In the genomic region with DNA sequence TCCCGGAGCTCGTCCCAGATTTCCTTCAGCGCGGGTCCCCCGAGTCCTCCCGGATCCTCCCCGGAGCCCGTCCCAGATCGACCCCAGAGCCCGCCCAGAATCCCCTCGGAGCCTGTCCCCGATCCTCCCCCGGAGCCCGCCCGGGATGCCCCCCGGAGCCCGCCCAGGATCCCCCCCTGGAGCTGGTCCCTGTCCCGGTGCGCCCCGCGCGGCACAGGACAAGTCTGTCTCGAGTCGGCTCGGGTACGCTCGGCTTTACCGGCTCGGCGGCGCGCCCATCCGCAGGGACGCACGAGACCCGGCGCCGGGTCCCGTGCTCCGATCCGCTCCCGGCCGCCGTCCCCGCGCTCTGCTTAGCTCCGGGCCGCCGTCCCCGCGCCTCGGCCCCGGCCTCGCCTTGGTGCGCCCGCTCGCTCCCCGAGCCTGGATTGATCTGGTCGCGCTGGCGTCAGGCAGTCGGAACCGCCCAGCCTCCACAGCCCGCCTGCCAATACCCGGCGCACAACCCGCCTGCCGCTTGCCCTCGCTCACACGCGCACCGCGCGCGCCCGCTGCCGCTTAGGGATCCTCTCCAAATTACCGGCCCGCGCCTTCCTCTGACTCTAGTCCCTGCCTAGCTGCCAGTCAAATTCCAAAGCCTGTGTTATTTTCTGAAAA, we compare ENCODE assay signal across 7 mouse cellular contexts. TPM values are rescaled to one million over a fixed set of nuclear protein-coding genes. Genes with fewer than 3 reads are reported as not detected.
DNase-seq lines count a peak whose midpoint lies in the region; ATAC-seq and TF ChIP-seq lines count a peak whose summit lies in the region.

Gene Smad1 (minus strand): TSS at position 525 of the 657 bp plus-strand sequence.

- ATAC-seq in embryonic facial prominence, embryonic 13.5 days (ENCODE audit: insufficient number of reproducible peaks, insufficient read depth, low FRiP score, low TSS enrichment, low read depth) = peak; percentile 90
- peak; percentile 91 for ATAC-seq in kidney, embryonic 14.5 days (ENCODE audit: low FRiP score, low TSS enrichment)
- ATAC-seq in limb, embryonic 14.5 days (ENCODE audit: low FRiP score, low read depth) = peak; percentile 90
- ATAC-seq in midbrain, embryonic 16.5 days = peak; percentile 95

- no peak for TF ChIP-seq CTCF in spleen, adult 2 months (IDR thresholded peaks at IDR 0.05; ENCODE audit: extremely low read depth, insufficient read depth, insufficient read length, insufficient replicate concordance)

- WGBS in embryonic facial prominence, embryonic 13.5 days = 0% methylated on average over 64 of the region's 80 CpGs
- WGBS in kidney, embryonic 14.5 days = under 1% methylated on average over 56 of the region's 80 CpGs
- under 1% methylated on average over 50 of the region's 80 CpGs for WGBS in limb, embryonic 14.5 days
- WGBS in midbrain, embryonic 16.5 days = under 1% methylated on average over 68 of the region's 80 CpGs
- WGBS in spleen, adult 2 months = under 1% methylated on average over 59 of the region's 80 CpGs

- H3K27me3 ChIP-seq in embryonic facial prominence, embryonic 13.5 days = no peaks in the 10 kb centered on the region
- H3K27me3 ChIP-seq in kidney, embryonic 14.5 days (ENCODE audit: control insufficient read depth, insufficient read depth, low read length) = no peaks in the 10 kb centered on the region
- H3K27me3 ChIP-seq in limb, embryonic 14.5 days (ENCODE audit: control insufficient read depth, insufficient read depth, low read length) = no peaks in the 10 kb centered on the region
- H3K27me3 ChIP-seq in midbrain, embryonic 16.5 days (ENCODE audit: control insufficient read depth, insufficient read depth, low read depth, low read length) = no peaks in the 10 kb centered on the region
- peaks cover 6% of the 10 kb centered on the region; the same call in 1 of the 2 replicates for H3K27me3 ChIP-seq in spleen, adult 2 months (ENCODE audit: control insufficient read depth, insufficient read depth, low read length)

- H3K27ac ChIP-seq in embryonic facial prominence, embryonic 13.5 days = peak within 1 kb of the TSS; percentile 98
- peak within 1 kb of the TSS; percentile 92 for H3K27ac ChIP-seq in kidney, embryonic 14.5 days (ENCODE audit: low read depth, low read length)
- peak within 1 kb of the TSS; percentile 96 for H3K27ac ChIP-seq in limb, embryonic 14.5 days (replicated peaks; ENCODE audit: low read depth, low read length)
- peak within 1 kb of the TSS; percentile 95 for H3K27ac ChIP-seq in midbrain, embryonic 16.5 days (ENCODE audit: low read length)
- H3K27ac ChIP-seq in spleen, adult 2 months (ENCODE audit: insufficient read depth, low read length) = peak within 1 kb of the TSS; percentile 75

- TF ChIP-seq POLR2A in limb, embryonic 14.5 days (IDR thresholded peaks at IDR 0.05; ENCODE audit: borderline replicate concordance, extremely low read depth, insufficient read depth, insufficient read length) = peak; percentile 84; the same call in 1 of the 2 replicates
- TF ChIP-seq POLR2A in spleen, adult 2 months (IDR thresholded peaks at IDR 0.05; ENCODE audit: low read depth, low read length) = peak; percentile 55

- peak within 1 kb of the TSS; percentile 72 for H3K4me2 ChIP-seq in embryonic facial prominence, embryonic 13.5 days
- H3K4me2 ChIP-seq in kidney, embryonic 14.5 days (replicated peaks; ENCODE audit: low read depth, low read length) = peak within 1 kb of the TSS; percentile 72
- peak within 1 kb of the TSS; percentile 66 for H3K4me2 ChIP-seq in limb, embryonic 14.5 days (replicated peaks; ENCODE audit: low read depth, low read length, severe bottlenecking)
- H3K4me2 ChIP-seq in midbrain, embryonic 16.5 days (ENCODE audit: low read length) = peak within 1 kb of the TSS; percentile 60

- peak within 1 kb of the TSS; percentile 96 for H3K9ac ChIP-seq in embryonic facial prominence, embryonic 13.5 days
- peak within 1 kb of the TSS; percentile 88 for H3K9ac ChIP-seq in kidney, embryonic 14.5 days (ENCODE audit: low read depth, low read length)
- peak within 1 kb of the TSS; percentile 98 for H3K9ac ChIP-seq in limb, embryonic 14.5 days (ENCODE audit: low read depth, low read length, severe bottlenecking)
- peak within 1 kb of the TSS; percentile 98 for H3K9ac ChIP-seq in midbrain, embryonic 16.5 days (ENCODE audit: low read depth, low read length)

- no peaks in the 10 kb centered on the region for H3K36me3 ChIP-seq in embryonic facial prominence, embryonic 13.5 days
- H3K36me3 ChIP-seq in kidney, embryonic 14.5 days (ENCODE audit: control insufficient read depth, insufficient read depth, low read length) = no peaks in the 10 kb centered on the region
- 0 out of 2 replicates have a peak, but pooled peaks cover 4% of the 10 kb centered on the region for H3K36me3 ChIP-seq in limb, embryonic 14.5 days (ENCODE audit: control insufficient read depth, insufficient read depth, low read length)
- no peaks in the 10 kb centered on the region for H3K36me3 ChIP-seq in midbrain, embryonic 16.5 days (ENCODE audit: control insufficient read depth, insufficient read depth, low read length)
- H3K36me3 ChIP-seq in spleen, adult 2 months (ENCODE audit: control insufficient read depth, insufficient read depth, low read length) = no peaks in the 10 kb centered on the region

- no peaks in the 10 kb centered on the region for H3K9me3 ChIP-seq in embryonic facial prominence, embryonic 13.5 days
- no peaks in the 10 kb centered on the region for H3K9me3 ChIP-seq in kidney, embryonic 14.5 days (ENCODE audit: control insufficient read depth, low read length)
- H3K9me3 ChIP-seq in limb, embryonic 14.5 days (ENCODE audit: control insufficient read depth, low read length) = no peaks in the 10 kb centered on the region
- H3K9me3 ChIP-seq in midbrain, embryonic 16.5 days (replicated peaks; ENCODE audit: control insufficient read depth, low read length, poor library complexity, severe bottlenecking) = no peaks in the 10 kb centered on the region

- H3K4me3 ChIP-seq in embryonic facial prominence, embryonic 13.5 days = peak within 1 kb of the TSS; percentile 79
- peak within 1 kb of the TSS; percentile 72 for H3K4me3 ChIP-seq in kidney, embryonic 14.5 days (ENCODE audit: low read length)
- peak within 1 kb of the TSS; percentile 94 for H3K4me3 ChIP-seq in limb, embryonic 14.5 days (replicated peaks; ENCODE audit: low read length)
- H3K4me3 ChIP-seq in midbrain, embryonic 16.5 days (ENCODE audit: low read depth, low read length) = peak within 1 kb of the TSS; percentile 92
- H3K4me3 ChIP-seq in spleen, adult 2 months (ENCODE audit: extremely low read depth, insufficient read depth, insufficient read length) = peak within 1 kb of the TSS; percentile 91

- peaks cover 30% of the 10 kb centered on the region for H3K4me1 ChIP-seq in embryonic facial prominence, embryonic 13.5 days
- peaks cover 15% of the 10 kb centered on the region; the same call in 1 of the 2 replicates for H3K4me1 ChIP-seq in kidney, embryonic 14.5 days (ENCODE audit: control insufficient read depth, insufficient read depth, low read length)
- peaks cover 16% of the 10 kb centered on the region for H3K4me1 ChIP-seq in limb, embryonic 14.5 days (ENCODE audit: control insufficient read depth, insufficient read depth, low read length)
- H3K4me1 ChIP-seq in midbrain, embryonic 16.5 days (ENCODE audit: control insufficient read depth, insufficient read depth, low read length) = peaks cover 22% of the 10 kb centered on the region
- no peaks in the 10 kb centered on the region for H3K4me1 ChIP-seq in spleen, adult 2 months (ENCODE audit: control insufficient read depth, insufficient read depth, insufficient read length)

- peak; percentile 96 for DNase-seq in adrenal gland, postnatal 25 days
- DNase-seq in heart, adult 9 months (ENCODE audit: low spot score in 2 of 2) = peak; percentile 95
- DNase-seq in limb, embryonic 14.5 days (ENCODE audit: low spot score) = peak; percentile 94
- DNase-seq in spleen, adult 2 months (ENCODE audit: low read depth in 1 of 2, low spot score in 2 of 2) = peak; percentile 39 to 71

RNA-seq across cellular contexts. Expression of gene Smad1, which starts in this region (rescaled TPM):
- total RNA-seq in adrenal gland, postnatal 25 days (2021) = 29.8 and 30.5 TPM in 2 replicates
- 53.9 and 58.0 TPM in 2 replicates for polyA plus RNA-seq in embryonic facial prominence, embryonic 13.5 days (2015; fragmentation: Nextera tagmentation; extraction: Ambion mirVana)
- polyA plus RNA-seq in kidney, embryonic 14.5 days (2014; fragmentation: Nextera tagmentation; extraction: Ambion mirVana) = 34.5 and 50.3 TPM in 2 replicates
- polyA plus RNA-seq in limb, embryonic 14.5 days (2012; rRNA removed) = 41.6 and 61.1 TPM in 2 replicates
- polyA plus RNA-seq in limb, embryonic 14.5 days (2014; fragmentation: Nextera tagmentation; extraction: Ambion mirVana) = 71.8 and 73.7 TPM in 2 replicates
- polyA plus RNA-seq in midbrain, embryonic 16.5 days (2015; fragmentation: Nextera tagmentation; extraction: Ambion mirVana) = 58.7 and 66.6 TPM in 2 replicates
- 16.7 and 22.9 TPM in 2 replicates for polyA plus RNA-seq in spleen, adult 2 months (2012; rRNA removed)

Comparison
In these comparisons a context has a peak if more than half of its experiments do, and no peak if none do; other contexts are left out.
1. Peak in every context shown above with its lines: DNase-seq, ATAC-seq, H3K4me3 ChIP-seq and H3K27ac ChIP-seq.